Mouse (Mus musculus) adrenal gland, adult 2 months (tissue): ENCODE results near the gene Scgb2b20. TPM values are rescaled to one million over a fixed set of nuclear protein-coding genes. Genes with fewer than 3 reads are reported as not detected.
"Not testable (repeated sequence)": the region's sequence is repeated elsewhere in the genome, so short reads cannot be mapped to it uniquely, and the experiment has no call there.

Experiments used
- DNase-seq: peaks from one replicate; pipeline ENCODE4 v3.0.0; 2021
- long read RNA-seq: library from polyadenylated mRNA; stranded (forward); transcript quantifications from one replicate; pipeline ENCODE4 v2.0.0, GENCODE M21; 2021
- polyA plus RNA-seq: library from polyadenylated mRNA; depleted of rRNA; stranded (reverse); fragments of >200 nt; gene quantifications from 2 replicates; pipeline ENCODE4 v1.2.3, GENCODE M21; 2012; rRNA removed
- total RNA-seq, 2 experiments: library from RNA; stranded (reverse); gene quantifications; 2 replicates each; pipeline ENCODE4 v1.2.3; 2021

Scgb2b20 gene
- total RNA-seq (not detected), polyA plus RNA-seq (not detected in 2 replicates)
- long read RNA-seq = 0 reads

GRCm38 (mm10) chr7:33366222-33366621 is at the start of gene Scgb2b20:
Gene Scgb2b20 (minus strand): TSS chr7:33366322.
- not testable (repeated sequence) for DNase-seq

DNA sequence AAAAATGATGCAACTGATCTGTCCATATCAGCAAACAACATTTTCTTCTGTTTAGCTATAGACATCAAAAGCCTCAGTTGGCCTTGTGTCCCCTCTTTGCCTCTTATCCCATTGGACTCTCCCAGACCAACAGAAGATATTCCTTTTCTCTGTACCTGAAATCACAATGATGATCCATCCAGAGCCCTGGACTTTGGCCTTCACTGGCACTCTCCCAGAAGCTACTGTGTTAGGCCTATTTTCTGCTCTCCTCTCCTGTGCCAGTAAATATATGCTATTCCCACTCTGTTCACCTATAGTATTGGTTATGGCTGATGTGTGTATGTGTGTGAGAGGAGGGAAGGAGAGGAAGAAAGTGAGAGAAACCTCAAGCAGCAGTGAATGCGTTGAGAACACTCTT is 43.6 kb upstream of the Scgb2b20 start:
- not testable (repeated sequence) for DNase-seq

DNA sequence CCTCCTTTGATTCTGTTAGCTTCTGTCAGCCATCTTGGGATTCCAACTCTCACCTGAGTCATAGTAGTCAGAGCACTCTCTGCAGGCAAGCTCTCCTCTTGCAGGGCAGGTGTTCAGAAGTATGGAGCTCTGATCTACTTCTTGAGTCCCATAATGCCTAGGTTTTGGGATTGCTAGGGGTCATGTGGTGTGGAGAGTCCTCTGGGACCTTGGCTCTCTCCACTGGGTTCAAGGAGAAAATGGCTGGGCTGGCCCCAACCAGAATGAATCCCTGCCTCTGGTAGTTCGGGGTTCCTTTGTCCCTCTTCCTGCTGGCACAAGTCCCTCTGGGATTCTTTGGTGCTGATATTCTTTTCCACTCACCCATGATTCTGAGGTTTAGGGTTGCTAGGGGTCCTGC is 35.5 kb upstream of the Scgb2b20 start:
- DNase-seq = no peak

DNA sequence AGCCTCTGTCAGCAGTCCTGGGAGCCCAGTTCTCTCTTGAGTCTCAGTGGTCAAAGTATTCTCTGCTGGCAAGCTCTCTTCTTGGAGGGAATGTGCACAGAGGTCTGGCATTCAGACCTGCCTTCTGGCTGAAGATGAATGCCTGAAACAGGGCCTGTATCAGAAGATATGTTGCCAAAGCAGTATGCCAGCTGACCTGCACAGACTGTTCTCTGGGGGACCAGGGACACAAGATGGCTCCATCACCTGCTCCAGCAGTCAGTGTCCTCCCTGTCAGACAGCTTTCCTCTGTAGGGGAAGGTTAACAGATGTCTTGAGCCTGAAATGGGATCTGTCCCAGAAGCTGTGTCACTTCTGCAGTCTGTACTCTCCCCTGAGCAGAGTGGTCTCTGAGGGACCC is 33.6 kb upstream of the Scgb2b20 start:
- not testable (repeated sequence) for DNase-seq

DNA sequence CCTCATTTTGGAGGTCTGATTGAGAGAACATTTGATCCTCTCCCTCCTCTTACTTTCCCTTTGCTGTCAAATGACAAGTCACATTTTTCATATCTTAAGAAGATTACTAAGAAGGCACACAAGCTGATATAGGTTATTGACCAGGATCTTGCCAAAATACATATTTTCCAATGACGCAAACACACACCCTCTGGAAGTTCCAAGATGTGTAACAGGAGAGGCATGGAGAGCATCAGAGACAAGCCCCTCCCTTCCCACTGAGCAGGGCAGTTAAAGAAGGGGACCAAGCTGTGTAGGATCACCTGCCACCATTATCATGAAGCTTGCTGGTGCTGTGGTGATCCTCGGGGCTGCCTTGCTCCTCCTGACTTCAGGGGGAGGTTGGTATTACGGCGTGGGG is 6.8 kb upstream of the Scgb2b20 start, which contains the start of gene Scgb1b20:
TSS of gene Scgb1b20 (plus strand) at position 301 of the 400 bp plus-strand sequence.
- not testable (repeated sequence) for DNase-seq

Other genes with a start within 250 kb of the Scgb2b20 start
- not detected for gene Scgb2b18, start 192.5 kb downstream of the Scgb2b20 start, total RNA-seq
- gene Scgb2b18, start 192.5 kb downstream of the Scgb2b20 start, polyA plus RNA-seq = not detected in 2 replicates
- gene Scgb1b18, start 180.8 kb downstream of the Scgb2b20 start, total RNA-seq = not detected
- not detected in 2 replicates for gene Scgb1b18, start 180.8 kb downstream of the Scgb2b20 start, polyA plus RNA-seq
- gene Scgb2b19, start 86.0 kb downstream of the Scgb2b20 start, total RNA-seq = not detected
- gene Scgb2b19, start 86.0 kb downstream of the Scgb2b20 start, polyA plus RNA-seq = not detected in 2 replicates
- gene Scgb1b19, start 79.0 kb downstream of the Scgb2b20 start, total RNA-seq = not detected
- not detected in 2 replicates for gene Scgb1b19, start 79.0 kb downstream of the Scgb2b20 start, polyA plus RNA-seq
- not detected for gene Scgb1b20, start 6.9 kb upstream of the Scgb2b20 start, total RNA-seq
- gene Scgb1b20, start 6.9 kb upstream of the Scgb2b20 start, polyA plus RNA-seq = not detected in 2 replicates
- gene Scgb2b21, start 154.1 kb upstream of the Scgb2b20 start, total RNA-seq = not detected
- gene Scgb2b21, start 154.1 kb upstream of the Scgb2b20 start, polyA plus RNA-seq = not detected in 2 replicates